Mouse (Mus musculus) testis, adult 2 months (tissue): ENCODE measurements around the gene Aebp1.

Experiments used
- CTCF ChIP-seq: fragments of 200-500 bp; IDR thresholded peaks from 2 replicates; pipeline ENCODE4 v1.5.1; 2012; ENCODE audit warnings: low read depth, mild to moderate bottlenecking, inconsistent platforms, low read length, moderate library complexity; ENCODE audit not compliant: control insufficient read depth, insufficient read depth, insufficient replicate concordance
- POLR2A ChIP-seq: fragments of 200-500 bp; IDR thresholded peaks from 2 replicates; pipeline ENCODE4 v1.6.1; 2012; ENCODE audit warnings: low read depth, mild to moderate bottlenecking, inconsistent platforms, low read length, moderate library complexity; ENCODE audit not compliant: control insufficient read depth

GRCm38 (mm10) chr11:5913936-5914335 is 52.2 kb downstream of the Aebp1 start:
- TF ChIP-seq POLR2A (no peak), CTCF (no peak)
